Mouse (Mus musculus) intestine, embryonic 14.5 days (tissue): ENCODE measurements at regions not wholly inside any gene's neighbourhood (a gene's known extent, or its start where the extent isn't known, plus 50 kb on each side); places are given as distances from the start of the nearest gene placed in this dataset.

ENCODE experiments used
- ATAC-seq: fragments of 200-750 bp; cut with Nextera tagmentation; replicated peaks from 2 replicates; pipeline ENCODE4 v1.8.0; 2017; ENCODE audit warnings: low read depth, moderate number of reproducible peaks, moderate TSS enrichment, moderate library complexity; ENCODE audit not compliant: low FRiP score, low TSS enrichment
- DNase-seq: peaks from one replicate; pipeline ENCODE4 v3.0.0-alpha.2; 2018; ENCODE audit warnings: low spot score
- H3K27ac ChIP-seq: fragments of 300-500 bp; sonication (generic); 2 replicates; pipeline ENCODE4 v1.5.1; 2014; ENCODE audit warnings: low read depth, mild to moderate bottlenecking, control low read depth
- H3K27me3 ChIP-seq: fragments of 300-500 bp; sonication (generic); replicated peaks from 2 replicates; pipeline ENCODE4 v1.6.1; 2014; ENCODE audit warnings: low read length, control low read depth; ENCODE audit not compliant: control insufficient read depth, insufficient read depth
- H3K36me3 ChIP-seq: fragments of 300-500 bp; sonication (generic); 2 replicates; pipeline ENCODE4 v1.6.1; 2014; ENCODE audit warnings: low read length, control low read depth; ENCODE audit not compliant: control insufficient read depth, insufficient read depth
- H3K4me1 ChIP-seq: fragments of 300-500 bp; sonication (generic); replicated peaks from 2 replicates; pipeline ENCODE4 v1.6.1; 2014; ENCODE audit warnings: low read length, control low read depth, mixed read lengths; ENCODE audit not compliant: control insufficient read depth, insufficient read depth
- H3K4me2 ChIP-seq: fragments of 300-500 bp; sonication (generic); 2 replicates; pipeline ENCODE4 v1.6.1; 2014; ENCODE audit warnings: low read length
- H3K4me3 ChIP-seq: fragments of 300-500 bp; sonication (generic); 2 replicates; pipeline ENCODE4 v1.5.1; 2014; ENCODE audit warnings: low read depth, low read length, control low read depth, mixed read lengths
- H3K9ac ChIP-seq: fragments of 300-500 bp; sonication (generic); 2 replicates; pipeline ENCODE4 v1.6.1; 2014; ENCODE audit warnings: mild to moderate bottlenecking, low read length
- H3K9me3 ChIP-seq: fragments of 300-500 bp; sonication (generic); 2 replicates; pipeline ENCODE4 v1.6.1; 2016; ENCODE audit warnings: low read length, control low read depth; ENCODE audit not compliant: control insufficient read depth
- whole genome bisulfite sequencing: fragments of 180-500 bp; shearing (Covaris S2); extraction: QIAGEN DNeasy Blood & Tissue Kit; methylation state at CpG from one replicate; pipeline ENCODE4 v1.1.7; 2014; 5-methylcytosine and 5-hydroxymethylcytosine counted together

GRCm38 (mm10) chr15:11533616-11534015, 134.2 kb upstream of the Tars start:
- Histone ChIP-seq H3K9me3 (no peaks in the 10 kb centered on the region), H3K27ac (no peak overlapping the region), H3K4me2 (no peak overlapping the region), H3K4me3 (no peak overlapping the region), H3K9ac (no peak overlapping the region), H3K4me1 (no peaks in the 10 kb centered on the region; the same call in none of the 2 replicates), H3K36me3 (no peaks in the 10 kb centered on the region), H3K27me3 (no peaks in the 10 kb centered on the region)
- 62% methylated on average over 1 of the region's 1 CpGs for WGBS
- no peak for DNase-seq
- no peak for ATAC-seq

- Histone ChIP-seq H3K9ac (no peak overlapping the region), H3K4me1 (no peaks in the 10 kb centered on the region; the same call in 1 of the 2 replicates), H3K36me3 (no peaks in the 10 kb centered on the region), H3K4me2 (no peak overlapping the region), H3K27me3 (no peaks in the 10 kb centered on the region), H3K9me3 (no peaks in the 10 kb centered on the region), H3K27ac (no peak overlapping the region), H3K4me3 (no peak overlapping the region)
- DNase-seq (no peak), ATAC-seq (no peak)
- 62% methylated on average over 10 of the region's 10 CpGs for WGBS
Observed at GRCm38 (mm10) chr15:11533002-11533610, 133.6 kb upstream of the Tars start.

GRCm38 (mm10) chr15:11532536-11532935, 133.1 kb upstream of the Tars start:
- Histone ChIP-seq H3K27me3 (no peaks in the 10 kb centered on the region), H3K4me2 (no peak overlapping the region), H3K4me3 (no peak overlapping the region), H3K9ac (no peak overlapping the region), H3K36me3 (no peaks in the 10 kb centered on the region), H3K9me3 (no peaks in the 10 kb centered on the region), H3K27ac (no peak overlapping the region), H3K4me1 (no peaks in the 10 kb centered on the region; the same call in 1 of the 2 replicates)
- no peak for ATAC-seq
- 61% methylated on average over 9 of the region's 9 CpGs for WGBS
- no peak for DNase-seq

GRCm38 (mm10) chr15:11529819-11530810, 130.7 kb upstream of the Tars start:
- Histone ChIP-seq H3K4me2 (no peak overlapping the region), H3K27ac (no peak overlapping the region), H3K4me3 (no peak overlapping the region), H3K36me3 (no peaks in the 10 kb centered on the region), H3K27me3 (no peaks in the 10 kb centered on the region), H3K4me1 (no peaks in the 10 kb centered on the region; the same call in 1 of the 2 replicates), H3K9ac (no peak overlapping the region), H3K9me3 (no peaks in the 10 kb centered on the region)
- DNase-seq (no peak), ATAC-seq (no peak)
- whole genome bisulfite sequencing = 62% methylated on average over 8 of the region's 8 CpGs

- ATAC-seq (no peak), DNase-seq (no peak)
- 85% methylated on average over 5 of the region's 5 CpGs for WGBS
- Histone ChIP-seq H3K36me3 (no peaks in the 10 kb centered on the region), H3K4me3 (no peak overlapping the region), H3K4me1 (no peaks in the 10 kb centered on the region), H3K27ac (no peak overlapping the region), H3K9ac (no peak overlapping the region), H3K9me3 (no peaks in the 10 kb centered on the region), H3K27me3 (no peaks in the 10 kb centered on the region), H3K4me2 (no peak overlapping the region)
Observed at GRCm38 (mm10) chr15:11524337-11525106, 125.1 kb upstream of the Tars start.

- H3K27me3 ChIP-seq = no peaks in the 10 kb centered on the region
- H3K4me2 ChIP-seq = no peak overlapping the region
- ATAC-seq (no peak), DNase-seq (no peak)
- no peaks in the 10 kb centered on the region for H3K36me3 ChIP-seq
- H3K27ac ChIP-seq = no peak overlapping the region
- H3K9me3 ChIP-seq = no peaks in the 10 kb centered on the region
- H3K9ac ChIP-seq = no peak overlapping the region
- no peak overlapping the region for H3K4me3 ChIP-seq
- H3K4me1 ChIP-seq = no peaks in the 10 kb centered on the region
Observed at GRCm38 (mm10) chr15:11518565-11518964, 119.1 kb upstream of the Tars start.

- Histone ChIP-seq H3K4me3 (no peak overlapping the region), H3K27ac (no peak overlapping the region), H3K27me3 (no peaks in the 10 kb centered on the region), H3K4me2 (no peak overlapping the region), H3K36me3 (no peaks in the 10 kb centered on the region), H3K4me1 (no peaks in the 10 kb centered on the region), H3K9ac (no peak overlapping the region), H3K9me3 (no peaks in the 10 kb centered on the region)
- WGBS = 70% methylated on average over 3 of the region's 3 CpGs
- DNase-seq (no peak), ATAC-seq (no peak)
Observed at GRCm38 (mm10) chr15:11517892-11518291, 118.4 kb upstream of the Tars start.

GRCm38 (mm10) chr15:11505076-11505639, 105.7 kb upstream of the Tars start:
- Histone ChIP-seq H3K4me3 (no peak overlapping the region), H3K4me1 (no peaks in the 10 kb centered on the region), H3K27ac (no peak overlapping the region), H3K4me2 (no peak overlapping the region), H3K27me3 (no peaks in the 10 kb centered on the region), H3K9me3 (no peaks in the 10 kb centered on the region), H3K36me3 (no peaks in the 10 kb centered on the region), H3K9ac (no peak overlapping the region)
- DNase-seq (no peak), ATAC-seq (no peak)
- WGBS = 38% methylated on average over 4 of the region's 4 CpGs
